Mouse (Mus musculus): ENCODE data around the gene Ecm1.

DNA sequence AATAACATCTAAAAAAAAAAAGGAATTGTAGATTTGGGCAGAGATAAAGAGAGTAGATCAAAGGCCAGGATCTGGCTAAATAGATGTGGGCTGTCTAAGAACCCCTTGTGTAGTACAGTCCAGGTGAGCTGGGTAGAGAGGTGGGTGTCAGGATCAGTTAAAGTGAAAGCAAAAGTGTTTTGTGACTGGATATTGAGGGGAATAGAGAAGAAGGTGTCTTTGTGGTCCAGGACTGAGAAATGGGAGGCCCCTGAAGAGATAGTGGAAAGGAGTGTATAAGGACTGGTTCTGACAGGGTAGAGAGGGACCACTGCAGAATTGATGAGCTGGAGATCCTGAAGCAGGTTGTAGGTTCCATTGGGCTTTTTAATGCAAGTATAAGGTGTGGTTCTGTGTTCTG, 29.4 kb downstream of the Ecm1 start:
- TF ChIP-seq EP300 (IDR thresholded peaks at IDR 0.05) (no peak), CTCF (IDR thresholded peaks at IDR 0.05) (no peak)

Data from lung, postnatal 0 days (tissue).